Mouse (Mus musculus) cerebellum, adult 2 months (tissue): ENCODE measurements around the gene Rfx2.

ENCODE experiments used
- CTCF ChIP-seq: fragments of 200-500 bp; IDR thresholded peaks from 2 replicates; pipeline ENCODE4 v1.5.1; 2011; ENCODE audit warnings: low read depth, mild to moderate bottlenecking, control low read depth, low read length, moderate library complexity, borderline replicate concordance; ENCODE audit not compliant: insufficient read depth
- POLR2A ChIP-seq: fragments of 200-500 bp; IDR thresholded peaks from 2 replicates; pipeline ENCODE4 v1.6.1; 2011; ENCODE audit warnings: low read length, control low read depth, borderline replicate concordance; ENCODE audit not compliant: insufficient read depth

DNA sequence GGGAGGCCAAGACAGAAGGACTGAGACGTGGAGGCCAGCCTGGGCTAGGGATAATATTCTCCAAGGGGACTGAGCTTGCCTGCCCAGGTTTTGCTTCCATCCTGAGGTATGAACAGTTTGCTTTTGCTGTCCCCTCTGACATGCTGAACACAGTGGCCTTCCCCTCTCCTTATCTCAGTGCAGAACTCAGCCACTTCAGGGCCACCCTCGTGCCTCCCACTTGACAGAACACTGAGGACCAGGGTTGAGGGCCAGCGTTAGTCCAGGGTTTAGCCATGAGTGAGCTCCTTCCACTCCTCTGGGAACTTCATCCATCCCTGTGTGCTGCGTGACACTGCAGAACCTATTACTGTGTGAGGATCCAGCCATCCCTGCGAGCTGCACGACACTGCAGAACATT, 41.5 kb downstream of the Rfx2 start:
- no peak for TF ChIP-seq CTCF
- no peak for TF ChIP-seq POLR2A
